Mouse (Mus musculus): ENCODE data around the gene Cabin1. TPM values are rescaled to one million over a fixed set of nuclear protein-coding genes. Genes with fewer than 3 reads are reported as not detected.

Cabin1 gene
- total RNA-seq, 2 experiments from 2014 or later, result 68.0 to 70.4 TPM

DNA sequence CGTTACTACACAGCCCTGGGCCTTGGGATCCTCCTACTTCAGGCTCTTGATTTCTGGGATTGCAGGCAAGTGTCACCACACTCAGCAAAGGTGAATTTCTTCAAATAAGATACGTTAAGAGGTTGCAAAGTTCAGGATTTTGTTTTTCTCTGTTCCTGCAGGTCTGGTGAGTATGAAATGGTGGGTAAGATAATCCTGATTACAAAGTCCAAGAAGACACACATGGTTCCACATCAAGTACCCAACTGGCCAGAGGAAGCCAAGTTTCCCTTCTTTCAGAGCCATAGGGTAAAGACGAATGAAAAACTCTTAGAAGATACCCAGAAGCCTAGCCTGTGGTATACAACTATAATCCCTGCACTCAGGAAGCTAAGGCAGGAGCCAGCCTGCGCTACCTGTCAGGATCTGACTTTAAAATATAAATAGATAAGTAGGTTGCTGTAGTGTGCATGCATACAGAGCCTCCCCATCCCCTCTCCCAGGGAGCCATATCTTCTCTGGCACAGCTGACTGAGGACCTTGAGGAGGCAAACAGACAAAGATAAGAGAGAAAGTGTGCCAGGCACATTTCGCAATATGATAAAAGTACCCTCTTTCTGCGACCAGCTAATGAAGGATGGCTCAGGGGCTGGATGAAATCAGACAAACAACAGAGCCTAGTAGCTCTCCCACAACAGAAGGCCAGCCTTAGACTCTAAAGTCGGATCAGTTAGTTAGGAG lies 58.3 kb downstream of the Cabin1 start:
- Histone ChIP-seq H3K27ac (no peak overlapping the region), H3K4me3 (no peak overlapping the region)
- no peak for TF ChIP-seq CTCF (conservative IDR thresholded peaks at IDR 0.05)
- no peak for DNase-seq (ENCODE audit: low spot score in 2 of 2)

- peak; percentile 95 to 96 for DNase-seq (ENCODE audit: low spot score in 2 of 2)
- TF ChIP-seq CTCF (conservative IDR thresholded peaks at IDR 0.05), result peak; percentile 61
- peak overlapping the region; percentile 19; the same call in 1 of the 2 replicates for H3K4me3 ChIP-seq
- H3K27ac ChIP-seq, result peak overlapping the region; percentile 76
Observed at GRCm38 (mm10) chr10:75704212-75705185, 59.6 kb downstream of the Cabin1 start.

DNA sequence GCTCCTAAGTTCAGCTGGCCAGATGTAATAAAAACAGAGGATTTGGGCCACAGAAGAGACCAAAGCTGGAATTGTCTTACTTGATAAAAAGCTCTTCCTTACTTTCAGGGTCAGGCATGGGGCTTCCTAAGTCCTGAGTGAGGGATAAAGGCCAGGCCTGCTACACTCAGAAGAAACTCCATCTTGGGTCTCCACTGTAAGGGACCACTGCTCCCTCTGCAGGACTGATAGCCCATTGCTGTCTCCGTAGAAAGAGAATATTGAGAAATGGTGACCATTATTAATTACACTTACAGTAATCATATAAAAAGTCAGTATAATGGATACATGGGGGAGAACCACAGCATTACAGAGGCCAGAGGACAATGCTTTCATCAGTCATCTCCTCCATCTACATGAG lies 60.6 kb downstream of the Cabin1 start:
- peak; percentile 60 for TF ChIP-seq CTCF (conservative IDR thresholded peaks at IDR 0.05)
- Histone ChIP-seq H3K27ac (peak overlapping the region; percentile 76), H3K4me3 (no peak overlapping the region)
- no peak for DNase-seq (ENCODE audit: low spot score in 2 of 2)

GRCm38 (mm10) chr10:75702494-75702893 lies 61.6 kb downstream of the Cabin1 start:
- no peak overlapping the region for H3K4me3 ChIP-seq
- no peak overlapping the region for H3K27ac ChIP-seq
- no peak for DNase-seq (ENCODE audit: low spot score in 2 of 2)
- TF ChIP-seq CTCF (conservative IDR thresholded peaks at IDR 0.05), result no peak

DNA sequence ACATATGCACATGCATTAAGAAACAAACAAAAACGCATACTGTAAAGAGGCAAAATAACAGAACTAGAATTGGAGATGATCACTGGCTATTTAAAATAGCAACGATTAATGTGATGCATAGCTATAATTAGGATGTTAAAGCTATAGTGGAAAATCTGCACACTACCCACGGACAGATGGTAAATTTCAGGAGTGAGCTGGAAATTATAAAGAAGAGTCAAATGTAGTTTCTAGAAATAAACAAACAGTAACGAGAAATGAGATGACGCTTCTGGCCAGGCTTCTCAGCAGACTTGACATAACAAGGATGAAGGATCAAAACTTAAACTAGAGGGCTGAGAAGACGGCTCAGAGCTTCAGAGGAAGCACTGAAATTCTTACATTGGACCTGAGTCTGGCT lies 62.9 kb downstream of the Cabin1 start:
- no peak for TF ChIP-seq CTCF (conservative IDR thresholded peaks at IDR 0.05)
- DNase-seq (ENCODE audit: low spot score in 2 of 2), result no peak
- 0 out of 2 replicates have a peak overlapping the region, but pooled peaks have one; percentile 18 for H3K27ac ChIP-seq

DNA sequence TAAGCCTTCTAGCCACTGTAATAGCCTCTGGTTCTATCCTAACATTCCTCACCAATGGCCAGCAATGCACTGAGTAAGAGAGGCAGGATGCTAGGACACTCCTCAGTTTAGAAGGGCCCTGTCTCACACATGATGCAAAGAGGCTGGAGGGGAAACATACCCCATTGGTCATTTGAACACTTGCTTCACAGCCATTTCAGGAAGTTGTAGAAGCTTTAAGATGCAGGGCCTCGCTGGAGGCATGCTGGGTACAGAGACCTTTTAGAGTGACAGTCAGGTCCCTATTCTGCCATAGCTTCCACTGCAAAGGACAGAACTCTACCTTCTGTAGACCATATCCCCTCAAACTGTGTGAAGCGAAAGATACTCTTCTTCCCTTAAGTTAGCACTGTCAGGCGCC lies 66.4 kb downstream of the Cabin1 start:
- Histone ChIP-seq H3K27ac (no peak overlapping the region), H3K4me3 (no peak overlapping the region)
- DNase-seq (ENCODE audit: low spot score in 2 of 2), result no peak
- TF ChIP-seq CTCF (conservative IDR thresholded peaks at IDR 0.05), result no peak

More for the DNA sequence above, 62.9 kb downstream of the Cabin1 start:
- H3K4me3 ChIP-seq, result no peak overlapping the region

GRCm38 (mm10) chr10:75696597-75697355 lies 67.4 kb downstream of the Cabin1 start:
- Histone ChIP-seq H3K4me3 (no peak overlapping the region), H3K27ac (no peak overlapping the region)
- DNase-seq (ENCODE audit: low spot score in 2 of 2), result no peak
- TF ChIP-seq CTCF (conservative IDR thresholded peaks at IDR 0.05), result no peak

DNA sequence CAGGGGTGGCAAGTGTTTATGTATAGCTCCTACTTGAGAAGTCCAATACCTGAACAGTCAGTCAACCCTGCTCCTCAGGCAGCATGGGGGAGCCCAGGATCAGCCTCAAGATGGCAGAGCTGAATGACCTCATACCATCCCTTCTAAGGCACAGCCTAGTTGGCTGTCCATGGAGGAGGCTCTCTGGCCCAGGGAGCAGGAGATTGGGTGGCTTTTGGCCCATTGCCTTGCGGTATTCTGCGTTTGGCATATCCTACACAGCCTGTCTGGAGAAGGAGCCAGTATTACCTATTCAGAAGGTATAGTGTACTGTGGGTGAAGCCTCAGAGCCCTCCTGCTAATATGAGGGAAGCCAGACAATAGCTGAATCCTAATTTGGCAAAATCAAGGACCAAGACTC lies 68.6 kb downstream of the Cabin1 start:
- no peak for DNase-seq (ENCODE audit: low spot score in 2 of 2)
- Histone ChIP-seq H3K4me3 (no peak overlapping the region), H3K27ac (no peak overlapping the region)
- TF ChIP-seq CTCF (conservative IDR thresholded peaks at IDR 0.05), result no peak

GRCm38 (mm10) chr10:75695078-75695477 lies 69.1 kb downstream of the Cabin1 start:
- Histone ChIP-seq H3K27ac (no peak overlapping the region), H3K4me3 (no peak overlapping the region)
- no peak for TF ChIP-seq CTCF (conservative IDR thresholded peaks at IDR 0.05)
- DNase-seq (ENCODE audit: low spot score in 2 of 2), result no peak

GRCm38 (mm10) chr10:75694567-75694966 lies 69.6 kb downstream of the Cabin1 start:
- no peak overlapping the region for H3K27ac ChIP-seq
- DNase-seq (ENCODE audit: low spot score in 2 of 2), result no peak
- no peak overlapping the region for H3K4me3 ChIP-seq
- TF ChIP-seq CTCF (conservative IDR thresholded peaks at IDR 0.05), result no peak

DNA sequence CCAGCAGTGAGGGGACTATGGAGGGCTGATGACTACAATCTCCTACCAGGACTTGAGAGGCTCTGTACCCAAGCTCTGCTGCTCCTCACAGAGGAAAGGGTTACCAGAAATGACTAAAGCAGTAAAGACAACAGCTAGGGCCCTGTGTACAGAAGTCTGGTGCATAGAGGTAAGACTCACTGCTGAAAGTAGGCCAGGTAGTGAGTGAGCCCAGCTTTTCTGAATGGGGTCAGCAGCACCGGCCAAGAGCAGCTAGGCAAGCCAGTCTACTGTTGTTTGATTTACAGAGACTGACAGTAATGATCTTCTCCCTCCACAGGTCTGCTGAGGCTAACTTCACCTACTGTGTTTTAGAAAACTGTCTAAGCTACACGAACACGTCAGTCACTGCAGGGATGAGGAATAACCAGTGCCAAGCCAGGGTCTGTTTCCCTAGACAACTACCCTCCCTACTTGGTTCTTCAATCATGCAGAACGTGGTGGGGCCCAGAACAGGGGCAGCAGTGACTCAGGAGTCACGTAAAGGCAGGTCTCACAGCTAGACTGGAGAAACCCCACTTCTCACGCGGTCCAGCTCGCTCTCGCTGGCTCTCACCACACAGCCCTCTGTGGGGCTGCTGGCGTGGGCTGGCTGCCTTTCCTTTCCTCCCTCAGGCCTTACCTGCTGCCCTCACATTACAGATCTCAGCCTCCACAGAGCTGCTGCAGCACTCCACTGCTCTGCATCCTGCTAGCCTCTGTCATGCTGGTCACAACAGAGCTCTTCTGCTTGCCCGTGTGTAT lies 70.5 kb downstream of the Cabin1 start:
- DNase-seq (ENCODE audit: low spot score in 2 of 2), result no peak
- H3K4me3 ChIP-seq, result no peak overlapping the region
- H3K27ac ChIP-seq, result no peak overlapping the region
- no peak for TF ChIP-seq CTCF (conservative IDR thresholded peaks at IDR 0.05)

GRCm38 (mm10) chr10:75688598-75688997 lies 75.5 kb downstream of the Cabin1 start:
- TF ChIP-seq CTCF (conservative IDR thresholded peaks at IDR 0.05), result no peak

More at GRCm38 (mm10) chr10:75688598-75688997, 75.5 kb downstream of the Cabin1 start:
- Histone ChIP-seq H3K4me3 (no peak overlapping the region), H3K27ac (no peak overlapping the region)
- DNase-seq (ENCODE audit: low spot score in 2 of 2), result no peak
